Mouse (Mus musculus): ENCODE data around the gene Cd55b.
A peak's percentile ranks its signal among the peaks of the same experiment; 100 is the strongest.

DNA sequence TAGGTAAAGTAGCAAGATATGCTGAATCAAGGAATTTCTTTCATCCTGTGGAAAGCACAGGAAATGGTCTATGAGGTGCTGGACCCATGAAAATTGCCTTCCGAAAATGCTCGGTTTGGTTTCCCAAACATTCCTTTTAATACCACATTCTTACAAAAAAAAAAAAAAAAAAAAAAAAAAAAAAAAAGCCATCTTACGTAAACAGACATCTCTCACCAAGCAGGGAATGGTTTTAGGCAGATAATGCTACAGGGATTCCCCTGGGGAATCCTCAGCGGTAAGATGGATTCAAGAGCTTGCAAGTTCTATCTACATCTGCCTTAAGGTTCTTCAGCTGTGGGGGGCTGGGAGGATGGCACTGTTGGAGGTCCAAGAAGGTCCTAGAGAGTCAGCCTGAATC, 47.3 kb upstream of the Cd55b start:
- TF ChIP-seq MAFK (IDR thresholded peaks at IDR 0.05; ENCODE audit: insufficient read depth, low read depth, low read length) (no peak), HCFC1 (IDR thresholded peaks at IDR 0.05; ENCODE audit: borderline replicate concordance, insufficient read depth, low read length) (no peak), ZC3H11A (IDR thresholded peaks at IDR 0.05; ENCODE audit: borderline replicate concordance, low read depth, low read length) (no peak), CHD2 (IDR thresholded peaks at IDR 0.05; ENCODE audit: low read depth, low read length) (no peak), ZNF384 (IDR thresholded peaks at IDR 0.05; ENCODE audit: low read depth, low read length) (peak; percentile 56; the same call in 1 of the 2 replicates)
